Mouse (Mus musculus) MN1 (cell line): ENCODE measurements around the gene Gtf2ird2.

Experiments
- DNase-seq: peaks from one replicate; pipeline ENCODE4 v3.0.0-alpha.2; 2016; ENCODE audit warnings: low spot score

The Gtf2ird2 gene

DNA sequence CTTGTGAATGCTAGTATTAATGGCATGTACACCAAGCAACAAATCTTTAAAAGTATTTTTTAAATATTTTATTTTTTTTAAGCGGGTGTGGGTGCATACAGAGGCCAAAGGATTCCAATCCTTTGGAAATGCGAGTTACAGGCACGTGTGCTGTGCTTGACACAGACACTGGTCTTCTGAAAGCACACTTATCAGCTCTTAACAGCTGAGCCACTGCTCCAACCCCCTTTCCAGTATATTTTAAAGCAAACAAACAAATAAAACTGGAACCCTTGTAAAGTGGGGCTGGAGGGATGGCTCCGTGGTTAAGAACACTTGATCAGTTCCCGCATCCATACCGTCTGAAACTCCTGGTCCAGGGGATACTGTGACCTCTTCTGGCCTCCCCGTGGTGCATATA, 657 bp upstream of the Gtf2ird2 start:
- DNase-seq: no peak

DNA sequence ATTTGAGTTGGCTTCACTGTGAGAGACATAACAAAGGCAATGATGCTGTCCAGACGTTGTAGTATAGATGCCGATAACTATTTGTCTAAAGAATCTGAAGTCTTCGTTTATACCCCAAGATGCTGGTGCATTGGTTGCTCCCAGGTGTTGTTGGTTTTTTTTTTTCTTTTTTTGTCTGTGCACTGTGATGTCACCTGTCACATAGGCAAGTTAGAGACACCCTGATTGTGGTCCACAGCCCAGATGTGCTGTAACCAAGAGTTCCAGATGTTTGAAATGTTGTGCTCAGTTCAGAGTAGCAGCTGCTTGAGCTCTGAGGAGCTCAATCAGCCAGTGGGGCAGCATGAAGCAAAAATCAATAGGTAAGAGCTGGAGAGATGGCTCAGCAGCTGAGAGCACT, 2.2 kb downstream of the Gtf2ird2 start:
- DNase-seq: no peak

DNA sequence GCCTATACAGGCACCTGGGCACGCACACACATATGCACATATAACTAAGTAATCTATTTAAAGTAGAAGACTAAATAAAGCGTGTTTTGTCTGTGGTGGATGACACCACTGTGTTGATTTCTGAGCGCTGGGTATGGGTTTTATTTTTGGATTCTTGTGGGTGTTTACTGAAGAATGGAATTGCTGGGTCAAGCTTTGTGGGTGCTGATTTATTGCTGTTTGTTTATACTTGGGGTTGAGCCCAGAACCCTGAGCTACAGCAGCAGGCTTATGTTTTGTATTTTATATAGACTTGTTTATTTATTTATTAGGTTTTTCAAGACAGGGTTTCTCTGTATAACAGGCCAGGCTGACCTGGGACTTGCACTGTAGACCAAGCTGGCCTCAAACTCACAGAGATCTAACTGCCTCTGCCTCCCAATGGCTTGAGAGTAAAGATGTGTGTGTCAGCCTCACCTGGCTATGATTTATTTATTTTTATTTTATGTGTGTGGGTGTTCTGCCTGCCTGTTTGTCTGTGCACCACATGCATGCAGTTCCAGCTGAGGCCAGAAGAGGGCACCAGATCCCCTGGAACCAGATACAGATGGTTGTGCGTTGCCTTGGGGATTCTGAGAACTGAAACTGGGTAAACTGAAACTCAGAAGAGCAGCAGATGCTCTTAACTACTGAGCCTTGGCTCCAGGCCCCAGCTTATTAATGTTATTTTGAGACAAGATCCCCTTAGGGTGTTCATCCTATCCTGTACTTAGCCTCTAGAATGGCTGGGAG, 3.3 kb downstream of the Gtf2ird2 start:
- peak; percentile 56 for DNase-seq

DNA sequence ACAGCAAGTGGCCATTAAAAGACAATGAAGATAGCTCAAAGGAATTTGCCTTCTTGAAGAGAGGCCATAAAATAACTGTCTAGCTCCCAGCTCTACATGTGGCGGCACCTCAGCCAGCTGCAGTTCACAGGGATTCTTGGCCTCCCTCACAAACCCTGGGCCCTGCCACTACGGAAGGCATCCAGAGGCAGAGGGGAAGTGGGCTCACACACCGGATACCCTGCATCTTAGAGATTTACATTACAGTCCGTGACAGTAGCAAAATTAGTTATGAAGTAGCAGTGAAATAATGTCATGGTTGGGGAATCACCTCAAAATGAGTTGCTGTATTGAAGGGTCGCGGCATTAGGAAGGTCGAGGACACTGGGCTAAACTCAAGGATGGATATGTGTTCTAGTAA, 4.8 kb downstream of the Gtf2ird2 start:
- DNase-seq: no peak

DNA sequence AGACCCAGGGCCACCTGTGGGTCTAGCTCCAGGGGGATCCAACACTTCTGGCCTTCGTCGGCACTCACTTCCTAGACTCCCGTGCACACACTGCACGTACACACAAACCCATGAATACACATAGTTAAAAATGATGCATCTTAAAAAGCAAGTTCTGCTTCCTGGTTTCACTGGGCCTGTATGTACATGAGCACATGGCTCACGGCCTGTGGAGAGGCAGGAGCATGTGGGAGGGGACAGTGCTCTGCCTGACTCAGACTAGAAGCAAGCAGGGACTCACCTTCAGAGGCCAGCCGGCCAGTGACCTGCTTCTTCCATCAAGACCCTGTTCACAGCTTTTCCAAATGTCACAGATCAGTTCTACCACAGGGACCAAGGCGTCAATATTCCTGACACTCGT, 9.8 kb downstream of the Gtf2ird2 start:
- no peak for DNase-seq

DNA sequence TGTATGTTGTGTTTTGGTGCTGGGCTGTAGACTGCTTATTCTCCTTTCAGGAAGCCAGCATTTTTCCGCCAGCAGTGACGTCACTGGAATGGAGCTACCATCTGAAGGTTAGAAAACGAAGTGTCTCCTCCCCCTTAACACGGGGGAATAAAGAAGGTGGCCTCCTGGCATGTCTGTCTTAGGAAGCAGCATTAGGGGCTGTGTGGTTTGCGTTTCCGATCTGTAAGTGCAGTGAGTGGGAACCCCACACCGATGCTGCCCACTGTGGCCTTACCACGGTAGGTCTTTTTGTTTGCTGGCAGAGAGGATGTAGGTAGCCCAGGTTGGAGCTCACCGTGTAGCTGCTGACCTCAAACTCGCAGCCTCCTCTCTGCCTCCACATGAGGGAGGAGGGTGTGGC, 22.9 kb downstream of the Gtf2ird2 start:
- no peak for DNase-seq

DNA sequence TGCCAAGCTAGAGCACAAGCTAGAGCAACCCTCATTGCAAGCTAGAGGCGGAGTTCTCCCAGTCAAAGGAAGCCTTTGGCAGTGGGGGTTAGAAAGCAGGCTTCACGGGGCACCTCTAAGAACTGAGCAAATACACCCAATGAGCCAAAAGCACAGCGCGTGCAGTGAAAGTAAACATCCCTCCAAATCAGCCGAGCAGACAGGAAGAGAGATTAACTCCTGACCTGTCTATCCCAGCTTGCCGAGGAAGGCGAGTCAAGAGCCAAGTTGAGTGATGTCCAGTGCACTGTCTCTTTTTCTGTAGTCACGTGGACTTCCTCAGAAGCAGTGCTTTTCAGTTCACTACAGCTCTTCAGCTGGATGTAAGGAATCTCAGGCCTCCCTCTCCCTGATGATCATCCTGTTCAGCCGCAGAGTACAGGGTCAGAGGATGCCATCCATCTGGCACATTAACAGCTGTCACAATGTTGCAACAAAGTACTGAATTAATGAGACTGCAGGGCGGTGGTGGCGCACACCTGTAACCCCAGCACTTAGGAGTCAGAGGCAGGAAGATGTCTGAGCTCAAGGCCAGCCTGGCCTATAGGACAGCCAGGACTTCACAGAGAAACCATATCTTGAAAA, 26.2 kb downstream of the Gtf2ird2 start:
- DNase-seq: no peak

DNA sequence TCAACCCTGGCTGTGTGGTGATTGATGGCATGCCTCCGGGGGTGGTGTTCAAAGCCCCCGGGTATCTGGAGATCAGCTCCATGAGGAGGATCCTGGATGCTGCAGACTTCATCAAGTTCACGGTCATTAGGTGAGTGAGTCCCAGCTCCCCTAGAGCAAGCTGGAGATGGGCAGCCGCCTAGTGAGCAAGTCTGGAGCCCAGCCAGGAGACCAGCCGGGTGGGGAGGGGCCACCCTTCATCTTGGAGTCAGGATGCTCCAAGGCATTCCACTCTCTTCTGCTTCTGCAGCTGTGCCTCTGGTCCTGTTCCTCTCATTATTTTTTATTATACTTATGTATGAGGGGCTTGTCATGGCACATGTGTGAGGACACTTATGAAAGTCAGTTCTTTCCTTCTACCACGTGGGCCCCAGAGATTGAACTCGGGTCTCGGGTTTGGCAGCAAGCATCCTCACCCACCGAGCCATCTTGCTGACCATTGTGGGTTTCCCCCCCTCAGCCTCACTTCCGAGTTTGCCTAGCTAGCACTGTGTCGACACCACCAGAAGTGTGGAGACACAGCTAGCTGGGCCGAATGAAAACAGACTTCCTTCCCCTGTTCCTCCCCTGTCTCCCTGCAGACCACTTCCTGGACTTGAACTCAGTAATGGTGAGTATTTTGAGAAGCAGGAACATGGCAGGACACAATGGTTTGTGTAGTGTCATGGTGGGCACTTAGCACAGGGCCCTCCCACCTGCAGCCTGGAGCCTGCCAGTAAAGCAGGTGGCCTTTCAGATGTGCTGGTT, 30.4 kb downstream of the Gtf2ird2 start:
- peak; percentile 64 for DNase-seq

DNA sequence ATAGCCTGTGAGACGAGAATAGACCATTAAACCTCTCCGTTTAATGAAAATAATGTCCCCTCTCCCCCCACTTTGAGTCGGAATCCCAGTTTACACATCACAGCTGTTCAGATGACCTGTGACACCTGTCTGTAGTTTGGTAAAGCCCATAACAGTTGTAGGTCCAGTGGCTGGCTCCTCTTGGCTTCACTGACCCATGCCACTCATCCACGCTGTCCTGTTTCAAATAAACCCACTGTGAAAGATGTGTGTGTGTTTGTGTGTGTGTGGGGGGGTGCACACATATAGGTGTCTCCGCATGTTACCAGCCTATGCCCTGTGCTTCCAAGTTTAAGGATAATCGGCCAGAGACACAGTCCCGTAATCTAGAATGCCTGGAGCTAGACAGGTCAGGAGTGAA, 34.1 kb downstream of the Gtf2ird2 start:
- no peak for DNase-seq

DNA sequence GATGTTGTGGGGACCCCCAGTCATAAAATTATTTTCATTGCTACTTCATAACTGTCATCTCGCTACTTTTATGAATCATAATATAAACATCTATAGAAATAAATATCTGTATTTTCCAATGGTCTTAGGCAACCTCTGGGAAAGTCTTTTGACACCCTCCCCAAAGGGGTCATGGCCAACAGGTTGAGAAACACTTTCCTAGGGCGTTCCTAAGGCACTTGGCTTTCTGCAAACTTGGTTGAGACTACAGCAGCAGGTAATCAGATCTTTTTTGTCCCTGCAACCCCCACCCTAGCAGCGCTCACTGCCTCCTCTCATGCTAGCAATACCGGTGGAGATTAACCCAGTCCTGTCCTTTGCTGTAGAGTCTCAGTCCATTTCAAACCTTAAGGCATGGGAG, 37.5 kb downstream of the Gtf2ird2 start:
- no peak for DNase-seq

DNA sequence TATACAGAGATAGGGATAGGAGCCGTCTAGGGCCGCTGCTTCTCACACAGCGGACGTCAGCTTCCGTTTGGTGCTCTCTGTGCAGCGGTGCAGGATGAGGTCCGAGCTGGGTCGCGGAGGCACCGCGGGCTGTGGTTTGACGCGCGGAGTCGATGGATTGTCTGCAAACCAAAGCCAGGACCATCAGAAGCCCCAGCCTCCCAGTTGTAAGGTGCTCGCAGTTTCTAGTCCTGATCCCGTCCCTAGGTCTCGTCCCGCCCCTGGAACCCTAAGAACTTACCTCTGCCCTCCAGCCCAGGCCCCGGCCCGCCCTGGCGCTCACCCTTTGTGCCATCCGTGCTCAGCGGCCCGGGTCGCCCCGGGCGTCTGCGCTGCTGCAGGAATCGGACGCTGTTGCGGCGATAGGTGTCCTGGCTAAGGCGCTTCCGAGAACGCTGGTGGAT, 37.9 kb downstream of the Gtf2ird2 start:
- DNase-seq: no peak

DNA sequence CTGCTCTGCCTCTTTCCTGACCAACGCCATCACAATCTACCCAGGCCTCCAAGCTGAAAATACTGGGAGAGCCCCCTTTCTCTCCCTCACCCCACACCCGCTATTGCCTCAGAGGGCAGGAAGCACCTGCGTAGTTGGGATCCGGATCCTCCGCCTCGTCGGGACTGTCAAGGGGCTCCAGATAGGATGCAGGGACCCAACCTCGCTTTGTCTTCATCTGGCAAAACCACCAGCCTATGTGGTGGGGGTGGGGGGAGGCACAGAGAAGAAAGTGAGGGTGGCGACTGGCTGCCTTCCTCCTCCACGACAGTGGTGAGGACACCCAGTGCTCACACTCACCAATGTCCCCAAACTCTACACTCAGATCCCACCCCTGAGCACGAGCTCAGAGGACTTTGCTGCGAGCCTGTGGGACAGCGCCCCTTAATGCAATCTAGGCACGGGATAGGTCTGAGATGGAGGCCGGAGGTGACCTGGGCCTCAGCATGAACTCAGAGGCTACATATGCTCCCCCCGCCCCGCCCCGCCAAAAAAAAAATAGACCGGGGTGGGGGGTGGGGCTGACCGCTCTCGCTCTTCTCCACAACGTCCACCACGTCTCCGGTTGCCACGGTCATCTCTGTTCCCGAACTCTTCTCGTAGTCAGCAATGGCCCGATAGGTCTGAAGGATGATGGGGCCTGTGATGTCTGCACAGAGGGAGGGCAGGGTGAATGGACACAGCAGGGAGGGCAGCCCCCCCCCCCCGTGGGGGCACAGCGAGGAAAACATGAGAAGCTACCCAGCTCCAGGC, 41.5 kb downstream of the Gtf2ird2 start:
- DNase-seq: no peak

DNA sequence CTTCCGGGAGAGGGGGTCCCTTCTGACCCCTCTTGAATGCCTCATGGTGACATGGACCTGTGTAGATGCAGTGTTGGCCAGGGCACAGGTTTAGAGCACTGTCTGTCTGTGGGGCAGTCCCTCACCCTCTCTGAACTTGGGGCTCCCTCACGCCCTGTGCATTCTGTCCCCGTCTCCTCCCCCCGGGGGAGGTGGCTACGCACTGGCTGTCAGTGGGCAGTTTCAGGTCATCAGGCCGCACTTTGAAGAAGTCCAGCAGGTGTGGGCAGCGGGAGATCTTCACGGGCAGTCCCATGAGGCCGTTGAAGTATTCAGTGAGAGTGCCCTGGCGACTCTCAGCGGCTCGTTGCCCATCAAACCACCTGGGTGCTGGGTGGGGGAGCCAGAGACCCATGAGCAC, 43.1 kb downstream of the Gtf2ird2 start:
- DNase-seq: no peak

DNA sequence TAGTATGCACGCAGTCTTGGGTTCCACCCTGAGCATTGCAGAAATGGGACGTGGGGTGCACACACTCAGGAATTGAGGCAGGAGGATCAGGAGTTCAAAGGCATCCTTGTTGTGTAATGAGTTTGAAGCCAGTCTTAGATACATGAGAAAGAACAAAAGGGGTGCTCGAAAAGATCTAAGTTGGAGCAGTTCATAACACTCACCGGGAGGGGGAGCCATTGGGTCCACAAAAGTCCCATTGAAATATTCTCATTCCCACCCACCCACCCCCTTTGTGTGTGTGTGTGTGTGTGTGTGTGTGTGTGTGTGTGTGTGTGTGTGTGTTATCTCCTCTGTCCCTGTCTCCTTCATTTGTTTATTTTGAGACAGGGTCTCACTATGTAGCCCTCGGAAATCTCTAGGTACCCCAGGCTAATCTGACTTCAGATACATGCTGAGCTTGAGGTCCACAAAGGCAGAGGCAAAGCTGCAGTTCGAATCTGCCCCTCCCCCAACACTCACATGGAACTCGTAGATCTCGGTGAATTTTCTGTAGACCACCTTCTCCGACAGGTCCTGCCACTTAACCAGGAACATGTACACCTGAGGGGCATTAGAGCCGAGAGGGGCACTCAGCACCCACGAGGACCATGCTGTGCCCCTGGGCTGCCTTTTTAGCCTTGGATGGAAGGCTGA, 43.9 kb downstream of the Gtf2ird2 start:
- peak; percentile 56 for DNase-seq

DNA sequence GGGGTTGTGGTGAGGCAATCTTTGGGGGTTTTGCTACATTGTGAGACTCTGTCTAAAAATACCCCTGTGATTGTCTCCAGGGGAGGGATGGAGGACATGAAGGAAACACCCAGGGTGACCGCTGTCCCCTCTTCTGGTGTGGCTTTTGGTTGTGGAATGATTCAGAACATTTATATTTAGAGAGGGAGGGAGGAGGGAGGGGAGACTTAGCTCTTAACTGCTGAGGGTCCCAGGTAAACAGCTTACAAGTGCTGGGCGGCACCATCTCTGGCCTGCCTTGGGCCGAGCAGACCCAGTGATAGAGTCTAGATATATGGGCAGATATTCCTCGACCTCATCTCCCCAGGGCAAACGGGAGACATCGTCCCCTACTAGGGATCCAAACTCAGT, 44.4 kb downstream of the Gtf2ird2 start:
- no peak for DNase-seq

DNA sequence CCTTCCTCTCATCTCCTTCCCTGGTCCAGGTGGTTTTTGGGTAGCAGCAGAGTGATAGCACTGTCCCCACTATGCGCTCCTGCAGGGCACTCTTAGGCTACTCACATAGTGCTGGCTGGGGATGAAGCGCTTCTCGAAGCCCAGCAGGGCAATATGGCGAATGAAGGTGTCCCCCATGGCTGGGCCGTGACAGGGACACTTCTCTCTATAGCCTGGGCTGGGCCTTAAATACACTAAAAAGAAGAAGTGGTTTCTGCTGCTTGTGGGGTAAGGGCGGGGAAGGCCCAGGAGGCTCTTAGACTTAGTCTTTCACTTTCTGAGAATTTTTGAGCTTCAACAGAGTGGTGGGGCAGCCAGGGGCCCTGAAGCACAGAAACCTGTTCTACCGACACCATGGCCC, 45.6 kb downstream of the Gtf2ird2 start, which contains the start of gene Ncf1:
TSS of gene Ncf1 (minus strand) at position 235 of the 400 bp plus-strand sequence.
- DNase-seq: no peak

DNA sequence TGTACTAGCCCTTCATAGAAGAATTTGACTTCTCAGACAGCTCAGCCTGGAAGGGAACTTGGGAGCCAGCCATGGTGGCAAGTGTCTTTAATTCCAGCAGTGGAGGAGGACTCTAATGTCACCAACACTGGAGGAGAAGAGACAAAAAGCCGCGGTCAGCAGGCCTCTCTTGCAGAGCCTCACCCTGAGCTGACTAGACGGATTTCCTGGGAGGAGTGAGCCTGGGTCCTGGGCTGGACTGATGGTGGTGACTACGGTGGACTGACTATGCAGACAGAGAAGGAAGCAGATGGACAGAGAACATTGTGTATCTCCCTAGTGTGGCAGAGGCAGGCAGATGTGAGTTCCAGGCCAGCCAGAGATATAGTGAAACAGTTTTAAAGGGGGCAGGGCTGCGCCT, 47.6 kb downstream of the Gtf2ird2 start:
- no peak for DNase-seq

DNA sequence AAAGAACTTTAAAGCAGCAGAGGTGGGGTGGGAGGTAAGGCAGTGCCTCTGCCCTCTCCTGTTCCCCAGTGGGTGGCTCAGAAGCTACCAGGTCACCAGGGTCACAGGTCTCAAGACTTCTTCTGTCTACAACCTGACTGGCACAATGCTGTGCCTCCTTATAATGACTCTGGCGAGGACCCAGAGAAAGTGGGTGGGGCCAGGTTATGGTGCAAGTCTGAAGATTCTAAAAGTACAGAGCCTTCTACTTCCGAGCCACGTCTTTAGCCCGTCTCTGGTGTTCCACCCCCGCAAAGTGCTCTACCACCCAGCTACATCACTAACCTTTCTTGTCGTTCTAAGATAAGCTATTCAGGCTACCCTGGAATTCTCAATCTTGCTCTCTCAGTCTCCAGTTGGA, 48.3 kb downstream of the Gtf2ird2 start:
- no peak for DNase-seq

DNA sequence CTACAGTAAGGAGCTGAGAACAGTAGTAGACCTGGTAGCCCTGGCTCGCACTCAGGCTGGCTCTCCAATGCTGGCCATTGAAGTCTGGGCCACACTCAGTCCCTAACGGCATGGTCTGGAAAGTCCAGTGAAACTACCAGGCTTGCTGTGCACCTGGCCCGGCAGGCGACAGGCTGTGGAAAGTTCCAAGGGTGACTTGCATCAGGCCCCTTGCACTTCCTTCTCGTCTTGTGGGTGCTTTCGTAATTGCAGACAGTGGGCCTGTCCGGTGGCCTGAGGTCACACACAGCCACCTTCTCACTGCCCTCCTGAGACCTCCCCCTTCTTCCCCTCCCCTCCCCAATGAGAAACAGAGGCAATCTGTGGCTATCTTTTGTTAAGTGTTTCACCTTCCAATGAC, 48.7 kb downstream of the Gtf2ird2 start:
- no peak for DNase-seq

DNA sequence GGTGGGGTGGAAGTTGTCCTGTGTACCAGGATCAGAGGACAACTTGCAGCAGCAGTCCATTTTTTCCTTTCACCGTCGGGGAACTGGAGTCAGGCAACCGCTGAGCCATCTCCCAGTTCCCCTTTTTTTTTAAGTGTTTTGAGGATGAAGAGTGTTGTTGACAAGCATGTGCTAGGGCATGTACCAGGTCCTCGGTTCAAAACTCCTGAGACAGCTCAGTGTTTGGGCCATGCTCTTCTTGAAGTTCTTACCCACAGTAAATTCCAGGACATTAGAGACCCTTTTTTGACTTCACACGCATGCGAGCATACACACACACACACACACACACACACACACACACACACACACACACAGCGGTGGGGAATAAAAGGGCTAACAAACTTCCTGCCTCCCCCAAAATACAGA, 49.4 kb downstream of the Gtf2ird2 start:
- DNase-seq: no peak

DNA sequence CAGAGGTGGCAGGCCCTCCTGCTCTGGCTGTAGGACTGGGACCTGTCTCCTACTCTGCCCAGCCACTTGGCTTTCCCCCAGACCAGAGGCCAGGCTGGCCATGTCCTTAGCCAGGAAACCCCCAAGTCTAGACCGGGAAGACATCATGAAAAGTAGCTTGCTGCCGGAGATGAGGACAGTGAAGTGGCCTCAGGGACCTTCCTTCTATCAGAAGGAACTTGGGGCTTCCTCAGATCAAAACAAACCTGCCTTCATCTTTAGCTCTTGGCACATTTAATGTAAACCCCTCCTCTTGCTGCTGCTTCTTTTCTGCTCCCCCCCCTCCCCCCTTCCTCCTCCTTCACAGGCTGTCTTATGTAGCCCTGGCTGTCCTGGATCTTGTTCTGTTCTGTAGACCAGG, 50.4 kb downstream of the Gtf2ird2 start:
- no peak for DNase-seq

DNA sequence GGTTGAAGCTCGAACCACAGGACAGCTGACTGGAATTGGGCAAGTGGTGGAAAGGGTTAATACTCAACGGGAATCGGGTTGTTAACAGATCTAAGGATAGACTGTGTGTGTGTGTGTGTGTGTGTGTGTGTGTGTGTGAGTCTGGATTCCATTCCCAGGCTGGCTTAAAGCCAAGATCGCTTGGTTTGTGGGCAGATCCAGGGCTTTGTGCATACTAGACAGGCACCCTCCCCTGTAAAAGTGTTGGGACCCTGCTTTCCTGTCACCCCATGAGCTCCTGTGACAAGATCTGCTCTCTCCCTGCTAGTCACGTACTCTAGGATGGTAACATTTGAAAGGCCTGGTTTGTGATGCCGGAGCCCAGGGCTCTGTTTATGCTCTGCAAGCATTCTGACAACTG, 51.3 kb downstream of the Gtf2ird2 start:
- peak; percentile 62 for DNase-seq
